In the genomic region with DNA sequence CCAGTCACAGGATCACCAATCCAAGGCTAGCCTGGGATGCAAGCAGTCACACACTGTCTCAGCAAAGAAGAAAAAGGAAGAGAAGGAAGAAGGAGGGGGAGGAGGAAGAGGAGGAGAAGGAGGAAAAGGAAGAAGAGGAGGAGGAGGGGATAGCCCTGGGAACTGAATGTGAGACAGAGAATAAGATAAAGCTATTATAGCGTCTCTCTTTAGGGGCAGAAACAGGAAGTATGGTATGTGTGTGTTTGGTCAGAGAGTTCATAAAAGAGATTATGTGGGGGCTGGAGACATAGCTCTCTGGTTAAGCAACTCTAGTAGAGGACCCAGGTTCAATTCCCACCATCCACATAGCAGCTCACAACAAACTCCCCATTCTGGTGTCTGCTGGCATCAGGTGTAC, we compare ENCODE assay signal across 19 mouse cellular contexts. TPM values are rescaled to one million over a fixed set of nuclear protein-coding genes. Genes with fewer than 3 reads are reported as not detected.
"Had no signal": no experiment of that assay in that cellular context is flagged by ENCODE, and none has a peak within 500 bp of the region (broad histone marks: within the 10 kb centered on the region; RNA-seq: fewer than 3 reads in every experiment).

No protein-coding gene starts in this region.

- H3K27ac ChIP-seq: limb, embryonic 13.5 days; liver, embryonic 14.5 days; midbrain, embryonic 10.5 days; neural tube, embryonic 15.5 days had no signal

- H3K4me1 ChIP-seq: limb, embryonic 13.5 days; midbrain, embryonic 10.5 days; neural tube, embryonic 15.5 days had no signal

- H3K27me3 ChIP-seq: limb, embryonic 13.5 days; neural tube, embryonic 15.5 days had no signal

- H3K4me3 ChIP-seq: limb, embryonic 13.5 days; midbrain, embryonic 10.5 days; myocyte; neural tube, embryonic 15.5 days had no signal

- DNase-seq: kidney, postnatal 25 days; left cerebral cortex, postnatal 4 days; lung, adult 2 months; midbrain, embryonic 14.5 days; right cerebral cortex, adult 18-20 months; right cerebral cortex, postnatal 25 days; thymus, postnatal 4 days had no signal

- H3K4me2 ChIP-seq: limb, embryonic 13.5 days; neural tube, embryonic 15.5 days had no signal

- H3K9me3 ChIP-seq: limb, embryonic 13.5 days; midbrain, embryonic 10.5 days; neural tube, embryonic 15.5 days had no signal

- H3K9ac ChIP-seq: limb, embryonic 13.5 days; liver, embryonic 14.5 days; neural tube, embryonic 15.5 days had no signal

RNA-seq across cellular contexts. Expression of a gene that starts 14.7 kb away (rescaled TPM):
- total RNA-seq: layer of hippocampus, postnatal 10 days; liver, adult 2 months; megakaryocyte, adult 5-6 weeks had no signal
- polyA plus RNA-seq: limb, embryonic 13.5 days; liver, adult 2 months; lung, adult 2 months; midbrain, embryonic 10.5 days; midbrain, embryonic 14.5 days; neural tube, embryonic 11.5 days; small intestine, adult 2 months; stomach, embryonic 16.5 days; thymus, postnatal 0 days had no signal

RNA-seq across cellular contexts. Expression of a gene that starts 14.8 kb away (rescaled TPM):
- polyA plus RNA-seq: liver, adult 2 months had no signal
